Mouse (Mus musculus): Measurements from ENCODE around the gene Slc18b1. TPM values are rescaled to one million over a fixed set of nuclear protein-coding genes. Genes with fewer than 3 reads are reported as not detected.

The Slc18b1 gene
- total RNA-seq, 2 experiments from 2014 or later, result 30.5 to 40.2 TPM

Other genes with a start within 250 kb of the Slc18b1 start
- 100 to 1,000 TPM; 510 to 531 TPM for gene Rps12, start 9.7 kb upstream of the Slc18b1 start, total RNA-seq (2021)
- 10 to 100 TPM in 1 of 2 experiments, 1 to 10 TPM in 1; 4.2 to 44.2 TPM for gene Vnn3, start 54.5 kb downstream of the Slc18b1 start, total RNA-seq (2021)
- gene Vnn1, start 97.7 kb downstream of the Slc18b1 start, total RNA-seq (2021), result 10 to 100 TPM; 19.8 to 40.5 TPM
- not detected for gene Taar1, start 123.4 kb downstream of the Slc18b1 start, total RNA-seq (2021)
- not detected for gene Taar2, start 141.6 kb downstream of the Slc18b1 start, total RNA-seq (2021)
- gene Taar3, start 152.6 kb downstream of the Slc18b1 start, total RNA-seq (2021), result not detected
- gene Taar4, start 163.5 kb downstream of the Slc18b1 start, total RNA-seq (2021), result not detected
- not detected for gene Taar5, start 173.7 kb downstream of the Slc18b1 start, total RNA-seq (2021)
- not detected for gene Taar6, start 188.7 kb downstream of the Slc18b1 start, total RNA-seq (2021)
- gene Taar7a, start 196.5 kb downstream of the Slc18b1 start, total RNA-seq (2021), result not detected
- not detected for gene Taar7b, start 203.0 kb downstream of the Slc18b1 start, total RNA-seq (2021)
- gene Taar7d, start 230.2 kb downstream of the Slc18b1 start, total RNA-seq (2021), result not detected
- gene Taar7e, start 240.6 kb downstream of the Slc18b1 start, total RNA-seq (2021), result not detected